Mouse (Mus musculus): Measurements from ENCODE around the gene Hk3.

GRCm38 (mm10) chr13:55013702-55014344 lies 7.4 kb downstream of the Hk3 start:
- TF ChIP-seq CTCF (IDR thresholded peaks at IDR 0.05; ENCODE audit: low read depth, low read length) (no peak), GATA1 (IDR thresholded peaks at IDR 0.05; ENCODE audit: borderline replicate concordance, low read length) (no peak), POLR2AphosphoS5 (IDR thresholded peaks at IDR 0.05; ENCODE audit: insufficient replicate concordance, low read depth, low read length) (no peak)

Measured in G1E (cell line).